Mouse (Mus musculus) hindbrain, embryonic 10.5 days (tissue): ENCODE measurements at regions not wholly inside any gene's neighbourhood (a gene's known extent, or its start where the extent isn't known, plus 50 kb on each side); places are given as distances from the start of the nearest gene placed in this dataset.

Source experiments
- DNase-seq: peaks from one replicate; pipeline ENCODE4 v3.0.0-alpha.2; 2017; ENCODE audit warnings: low spot score
- H3K27ac ChIP-seq: fragments of 300-500 bp; sonication (generic); 2 replicates; pipeline ENCODE4 v1.5.1; 2016; ENCODE audit warnings: mild to moderate bottlenecking, moderate library complexity
- H3K27me3 ChIP-seq: fragments of 300-500 bp; sonication (generic); 2 replicates; pipeline ENCODE4 v1.6.1; 2016; ENCODE audit warnings: mild to moderate bottlenecking; ENCODE audit not compliant: poor library complexity, insufficient read depth, severe bottlenecking
- H3K36me3 ChIP-seq: fragments of 300-500 bp; sonication (generic); 2 replicates; pipeline ENCODE4 v1.6.1; 2016; ENCODE audit warnings: mild to moderate bottlenecking, moderate library complexity
- H3K4me1 ChIP-seq: fragments of 300-500 bp; sonication (generic); replicated peaks from 2 replicates; pipeline ENCODE4 v1.6.1; 2016; ENCODE audit warnings: mild to moderate bottlenecking
- H3K4me3 ChIP-seq: fragments of 300-500 bp; sonication (generic); 2 replicates; pipeline ENCODE4 v1.5.1; 2016; ENCODE audit warnings: mild to moderate bottlenecking, moderate library complexity
- H3K9me3 ChIP-seq: fragments of 300-500 bp; sonication (generic); 2 replicates; pipeline ENCODE4 v1.6.1; 2016; ENCODE audit warnings: mild to moderate bottlenecking, moderate library complexity
- WGBS: fragments of 180-500 bp; shearing (Covaris S2); methylation state at CpG from one replicate; pipeline ENCODE4 v1.1.7; 2016; 5-methylcytosine and 5-hydroxymethylcytosine counted together

DNA sequence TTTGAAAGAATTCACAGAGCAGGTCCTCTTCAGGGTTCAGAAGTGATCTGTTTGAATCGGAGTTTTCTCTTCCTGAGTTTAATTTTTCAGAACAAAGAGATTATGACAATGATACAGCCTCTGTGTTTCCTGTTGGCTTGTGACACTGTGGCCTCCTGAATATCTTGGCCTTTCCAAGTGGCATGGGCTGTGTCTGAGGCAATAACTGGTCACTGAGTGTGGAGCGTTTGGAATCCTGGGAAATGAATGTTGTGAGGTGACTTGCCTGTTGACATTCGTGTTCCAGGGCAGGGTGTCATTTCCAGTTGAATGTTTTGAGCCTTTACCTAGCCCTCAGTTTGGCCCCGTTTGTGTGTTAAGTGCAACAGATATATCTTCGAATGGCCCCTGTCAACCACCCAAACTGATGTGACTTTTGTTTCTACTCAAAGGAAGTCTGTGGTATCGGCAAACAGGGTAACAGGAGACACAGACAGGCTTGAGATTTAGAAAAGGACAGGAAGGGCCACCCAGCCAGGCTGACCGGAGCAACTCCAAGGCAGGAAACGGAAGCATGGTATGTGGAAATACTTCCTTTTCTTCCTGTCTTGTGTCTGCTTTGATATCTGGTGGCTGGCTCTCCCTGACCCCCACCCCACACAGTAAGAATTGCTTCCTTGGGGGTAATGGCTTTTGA is 52.3 kb upstream of the Mef2a start:
- Histone ChIP-seq H3K27ac (no peak overlapping the region; the same call in 1 of the 2 replicates), H3K4me3 (no peak overlapping the region), H3K27me3 (no peaks in the 10 kb centered on the region), H3K36me3 (no peaks in the 10 kb centered on the region), H3K9me3 (no peaks in the 10 kb centered on the region), H3K4me1 (peaks cover 4% of the 10 kb centered on the region; the same call in 1 of the 2 replicates)
- no peak for DNase-seq
- 77% methylated on average over 8 of the region's 8 CpGs for WGBS
